Mouse (Mus musculus): Measurements from ENCODE around the gene Ecsit. TPM values are rescaled to one million over a fixed set of nuclear protein-coding genes. Genes with fewer than 3 reads are reported as not detected.
A peak's percentile ranks its signal among the peaks of the same experiment; 100 is the strongest.

Gene Ecsit
- polyA plus RNA-seq (2012; rRNA removed), result 71.6 and 72.6 TPM in 2 replicates

DNA sequence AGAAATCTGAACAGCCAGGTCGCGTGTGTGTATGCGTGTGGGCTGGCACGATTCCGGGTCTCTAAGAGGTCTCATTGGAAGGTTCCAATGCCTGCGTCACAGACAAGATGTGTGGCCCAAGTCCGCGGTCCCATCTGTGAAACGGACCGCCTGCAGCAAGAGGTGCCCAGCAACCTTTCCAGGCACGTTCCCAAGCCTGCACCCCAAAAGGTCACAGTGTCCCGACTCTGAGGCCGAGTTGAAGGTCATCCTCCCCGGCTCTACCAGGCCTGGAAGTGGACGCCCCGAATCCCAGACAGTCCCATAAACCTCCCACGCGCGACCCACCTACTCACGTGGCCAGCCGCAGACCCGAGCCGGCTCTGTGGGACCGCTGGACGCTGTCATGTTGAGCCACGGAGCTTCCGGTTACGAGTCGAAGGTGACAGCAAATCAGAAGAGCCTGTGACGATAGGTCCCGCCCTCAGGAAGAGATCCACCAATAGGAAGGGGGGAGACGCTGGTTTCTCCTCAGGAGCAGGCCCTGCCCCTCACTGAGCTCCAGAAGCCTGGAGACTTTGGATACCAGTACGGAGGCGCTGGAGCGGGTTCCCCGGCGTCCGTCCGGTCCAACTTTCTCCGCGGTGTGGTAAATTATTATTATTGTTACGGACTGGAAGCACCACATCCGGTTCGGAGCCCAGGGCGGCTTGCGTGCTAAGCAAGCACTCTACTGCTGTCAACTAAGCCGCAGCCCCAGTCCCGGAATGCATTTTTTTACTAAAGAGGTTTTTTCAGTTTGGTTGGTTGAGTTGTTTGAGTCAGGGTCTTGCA lies at the start of gene Ecsit:
Gene Ecsit, minus strand, starts transcription at position 417 of the 813 bp plus-strand sequence.
- H3K27ac ChIP-seq (ENCODE audit: control insufficient read depth, insufficient read depth, low read depth, low read length), result peak within 1 kb of the TSS; percentile 98
- no peaks in the 10 kb centered on the region for H3K27me3 ChIP-seq (ENCODE audit: control insufficient read depth, insufficient read depth, low read length)
- peaks cover 8% of the 10 kb centered on the region for H3K4me1 ChIP-seq (ENCODE audit: control insufficient read depth, insufficient read depth, low read length)
- H3K4me3 ChIP-seq (ENCODE audit: control insufficient read depth, low read depth, low read length), result peak within 1 kb of the TSS; percentile 99
- peaks cover under 1% of the 10 kb centered on the region; the same call in 1 of the 2 replicates for H3K36me3 ChIP-seq (ENCODE audit: control insufficient read depth, insufficient read depth, low read length)
- TF ChIP-seq CTCF (IDR thresholded peaks at IDR 0.05; ENCODE audit: control insufficient read depth, insufficient read depth, insufficient replicate concordance, low read depth, low read length) (no peak), POLR2A (IDR thresholded peaks at IDR 0.05; ENCODE audit: control insufficient read depth, low read depth, low read length) (peak; percentile 68)

DNA sequence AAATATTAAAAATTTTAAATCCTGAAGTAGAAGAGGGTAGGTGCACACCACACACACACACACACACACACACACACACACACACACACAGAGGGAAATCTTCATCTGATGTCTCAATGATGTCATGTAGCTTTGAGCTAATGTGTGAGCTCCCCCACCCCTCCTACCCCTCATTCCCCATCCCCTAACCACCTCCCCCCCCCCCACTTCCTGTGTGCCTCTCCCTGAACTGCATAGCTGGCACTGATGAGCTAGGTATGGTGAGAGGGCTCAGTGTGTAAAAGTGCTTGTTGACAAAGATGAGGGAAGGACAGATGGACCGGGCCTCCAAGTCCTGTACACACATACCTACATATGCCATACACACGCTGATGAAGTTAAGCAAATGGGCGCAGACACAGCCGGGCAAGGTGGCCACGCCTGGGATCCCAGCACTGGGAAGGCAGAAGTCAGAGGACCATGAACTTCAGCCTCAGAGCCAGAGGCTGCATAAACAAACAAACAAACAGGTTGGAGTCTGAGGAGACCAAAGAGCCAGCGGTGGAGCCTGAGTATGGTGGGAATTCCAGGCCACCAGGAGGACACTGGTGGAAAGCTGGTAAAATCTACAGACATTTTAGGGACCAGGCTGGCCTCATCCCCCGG lies 49.1 kb upstream of the Ecsit start:
- no peak for TF ChIP-seq CTCF (IDR thresholded peaks at IDR 0.05; ENCODE audit: control insufficient read depth, insufficient read depth, insufficient replicate concordance, low read depth, low read length)
- no peaks in the 10 kb centered on the region for H3K36me3 ChIP-seq (ENCODE audit: control insufficient read depth, insufficient read depth, low read length)
- H3K4me3 ChIP-seq (ENCODE audit: control insufficient read depth, low read depth, low read length), result no peak overlapping the region
- no peak overlapping the region for H3K27ac ChIP-seq (ENCODE audit: control insufficient read depth, insufficient read depth, low read depth, low read length)
- no peaks in the 10 kb centered on the region for H3K27me3 ChIP-seq (ENCODE audit: control insufficient read depth, insufficient read depth, low read length)
- peaks cover 12% of the 10 kb centered on the region for H3K4me1 ChIP-seq (ENCODE audit: control insufficient read depth, insufficient read depth, low read length)

DNA sequence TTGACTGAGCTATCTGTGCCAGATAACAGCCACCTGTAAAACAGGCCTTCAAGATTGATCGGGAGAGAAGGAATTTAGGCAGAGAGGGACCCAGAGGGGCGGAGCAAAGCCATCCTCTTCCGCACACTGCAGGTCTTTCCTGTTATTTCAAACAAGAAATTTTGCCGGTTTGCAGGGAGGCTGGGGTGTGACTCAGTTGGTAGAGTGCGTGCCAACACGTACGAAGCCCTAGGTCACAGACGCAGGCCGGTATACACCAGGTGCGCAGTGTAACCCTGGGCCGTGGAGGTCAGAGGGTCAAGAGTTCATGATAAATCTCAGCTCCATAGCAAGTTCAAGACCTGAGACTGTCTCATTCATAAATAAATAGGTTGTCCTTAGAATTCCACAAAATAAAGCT lies 47.0 kb upstream of the Ecsit start:
- no peak overlapping the region for H3K27ac ChIP-seq (ENCODE audit: control insufficient read depth, insufficient read depth, low read depth, low read length)
- H3K36me3 ChIP-seq (ENCODE audit: control insufficient read depth, insufficient read depth, low read length), result no peaks in the 10 kb centered on the region
- no peaks in the 10 kb centered on the region for H3K27me3 ChIP-seq (ENCODE audit: control insufficient read depth, insufficient read depth, low read length)
- TF ChIP-seq CTCF (IDR thresholded peaks at IDR 0.05; ENCODE audit: control insufficient read depth, insufficient read depth, insufficient replicate concordance, low read depth, low read length) (no peak), POLR2A (IDR thresholded peaks at IDR 0.05; ENCODE audit: control insufficient read depth, low read depth, low read length) (no peak; the same call in 1 of the 2 replicates)
- peak overlapping the region; percentile 80 for H3K4me3 ChIP-seq (ENCODE audit: control insufficient read depth, low read depth, low read length)
- peaks cover 12% of the 10 kb centered on the region for H3K4me1 ChIP-seq (ENCODE audit: control insufficient read depth, insufficient read depth, low read length)

DNA sequence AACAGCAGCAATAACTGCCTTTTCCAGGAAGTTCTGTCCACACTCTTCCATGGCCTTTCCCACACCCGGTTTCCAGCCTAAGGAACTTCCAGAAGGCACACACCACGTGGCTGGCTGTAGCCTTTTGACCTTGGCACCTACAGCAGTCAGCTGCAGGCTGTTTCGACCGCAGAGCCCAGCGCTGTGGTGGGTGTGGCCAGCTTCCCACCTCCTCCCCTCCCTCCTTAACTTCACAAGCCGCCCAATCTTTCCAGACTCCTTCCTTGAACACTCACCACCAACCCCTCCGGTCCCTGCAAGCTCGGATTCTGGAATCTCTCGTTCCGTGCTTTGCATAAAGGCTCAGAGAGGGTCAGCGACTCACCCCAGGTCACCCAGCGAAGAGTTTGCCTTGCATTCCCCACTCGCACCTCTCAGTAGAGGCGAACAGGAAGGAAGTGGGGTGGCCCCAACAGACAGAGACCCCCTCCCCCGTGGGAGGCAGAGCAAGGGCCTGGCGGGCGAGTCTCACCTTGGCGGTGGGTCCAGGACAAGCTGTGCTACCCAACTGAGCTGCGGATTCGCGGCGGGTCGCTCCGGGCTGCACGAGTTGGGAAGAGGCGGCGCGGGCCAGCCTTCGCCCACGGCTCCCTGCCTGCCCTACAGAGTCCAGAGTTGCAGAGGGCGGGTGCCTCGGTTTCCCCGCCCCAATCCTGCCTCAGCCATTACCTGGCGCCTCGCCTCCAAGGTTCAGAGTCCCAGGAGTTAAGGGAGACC lies 46.2 kb upstream of the Ecsit start:
- peaks cover 12% of the 10 kb centered on the region for H3K4me1 ChIP-seq (ENCODE audit: control insufficient read depth, insufficient read depth, low read length)
- TF ChIP-seq POLR2A (IDR thresholded peaks at IDR 0.05; ENCODE audit: control insufficient read depth, low read depth, low read length), result no peak; the same call in 1 of the 2 replicates
- no peak for TF ChIP-seq CTCF (IDR thresholded peaks at IDR 0.05; ENCODE audit: control insufficient read depth, insufficient read depth, insufficient replicate concordance, low read depth, low read length)
- H3K27me3 ChIP-seq (ENCODE audit: control insufficient read depth, insufficient read depth, low read length), result no peaks in the 10 kb centered on the region
- H3K4me3 ChIP-seq (ENCODE audit: control insufficient read depth, low read depth, low read length), result peak overlapping the region; percentile 80
- no peak overlapping the region for H3K27ac ChIP-seq (ENCODE audit: control insufficient read depth, insufficient read depth, low read depth, low read length)
- H3K36me3 ChIP-seq (ENCODE audit: control insufficient read depth, insufficient read depth, low read length), result no peaks in the 10 kb centered on the region

DNA sequence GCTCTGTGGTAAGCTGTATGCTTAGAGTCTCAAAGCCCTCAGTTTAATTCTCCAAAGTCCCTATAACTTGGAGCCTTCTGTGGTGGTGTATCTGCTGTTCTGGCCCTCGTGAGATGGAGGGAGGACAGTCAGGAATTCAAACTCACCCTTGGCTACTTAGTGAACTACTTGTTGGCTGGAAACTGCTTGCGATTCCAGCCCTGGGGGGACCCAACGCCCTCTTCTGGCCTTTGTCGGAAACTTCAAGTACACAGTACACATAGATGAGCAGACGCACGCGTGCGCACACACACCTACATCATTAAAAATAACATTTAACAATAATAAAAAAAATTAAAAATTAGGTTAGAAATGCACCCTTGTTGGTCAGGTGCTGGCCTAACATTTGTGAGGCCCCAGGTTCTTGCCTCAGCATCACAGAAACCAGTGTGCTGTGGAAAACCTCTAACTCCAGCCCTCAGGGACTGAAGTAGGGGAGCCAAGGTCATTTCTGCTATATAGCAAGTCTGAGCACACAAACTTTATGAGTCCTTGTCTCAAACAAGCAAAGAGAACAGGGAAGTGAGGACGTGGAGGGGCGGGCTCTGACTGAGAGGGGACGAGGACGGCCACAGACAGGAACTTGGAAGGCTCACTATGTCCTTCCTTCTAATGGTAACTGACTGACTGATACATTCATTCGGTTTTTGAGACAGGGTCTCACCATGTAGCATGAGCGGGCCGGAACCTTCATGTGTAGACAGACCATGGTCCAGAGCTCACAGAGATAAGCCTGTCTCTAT lies 40.2 kb upstream of the Ecsit start:
- TF ChIP-seq CTCF (IDR thresholded peaks at IDR 0.05; ENCODE audit: control insufficient read depth, insufficient read depth, insufficient replicate concordance, low read depth, low read length) (no peak), POLR2A (IDR thresholded peaks at IDR 0.05; ENCODE audit: control insufficient read depth, low read depth, low read length) (no peak)

DNA sequence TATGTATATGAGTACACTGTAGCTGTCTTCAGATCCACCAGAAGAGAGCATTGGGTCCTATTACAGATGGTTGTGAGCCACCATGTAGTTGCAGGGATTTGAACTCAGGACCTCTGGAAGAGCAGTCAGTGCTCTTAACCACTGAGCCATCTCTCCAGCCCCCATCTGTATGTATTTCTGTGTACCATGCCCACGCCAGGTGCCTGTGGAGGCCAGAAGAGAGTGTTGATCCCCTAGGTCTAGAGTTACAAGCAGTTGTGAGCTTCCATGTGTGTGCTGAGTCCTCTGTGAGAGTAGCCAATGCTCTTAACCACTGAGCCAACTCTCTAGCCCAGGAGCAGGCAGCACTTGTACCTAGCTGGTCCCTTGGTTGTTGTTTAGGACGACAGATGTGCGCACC lies 38.9 kb upstream of the Ecsit start:
- H3K27me3 ChIP-seq (ENCODE audit: control insufficient read depth, insufficient read depth, low read length), result no peaks in the 10 kb centered on the region
- H3K36me3 ChIP-seq (ENCODE audit: control insufficient read depth, insufficient read depth, low read length), result no peaks in the 10 kb centered on the region
- H3K27ac ChIP-seq (ENCODE audit: control insufficient read depth, insufficient read depth, low read depth, low read length), result no peak overlapping the region
- no peaks in the 10 kb centered on the region for H3K4me1 ChIP-seq (ENCODE audit: control insufficient read depth, insufficient read depth, low read length)
- no peak overlapping the region for H3K4me3 ChIP-seq (ENCODE audit: control insufficient read depth, low read depth, low read length)
- TF ChIP-seq POLR2A (IDR thresholded peaks at IDR 0.05; ENCODE audit: control insufficient read depth, low read depth, low read length), result no peak
- TF ChIP-seq CTCF (IDR thresholded peaks at IDR 0.05; ENCODE audit: control insufficient read depth, insufficient read depth, insufficient replicate concordance, low read depth, low read length), result no peak

More for the DNA sequence above, 40.2 kb upstream of the Ecsit start:
- Histone ChIP-seq H3K27ac (ENCODE audit: control insufficient read depth, insufficient read depth, low read depth, low read length) (no peak overlapping the region), H3K36me3 (ENCODE audit: control insufficient read depth, insufficient read depth, low read length) (no peaks in the 10 kb centered on the region), H3K4me3 (ENCODE audit: control insufficient read depth, low read depth, low read length) (no peak overlapping the region), H3K4me1 (ENCODE audit: control insufficient read depth, insufficient read depth, low read length) (no peaks in the 10 kb centered on the region), H3K27me3 (ENCODE audit: control insufficient read depth, insufficient read depth, low read length) (no peaks in the 10 kb centered on the region)

Data from testis, adult 2 months (tissue).